Mouse (Mus musculus) liver, adult 2 months (tissue): ENCODE results near the gene Lin7a. TPM values are rescaled to one million over a fixed set of nuclear protein-coding genes. Genes with fewer than 3 reads are reported as not detected.

Experiments
- DNase-seq: peaks from one replicate; pipeline ENCODE4 v3.0.0-alpha.2; 2011; ENCODE audit warnings: low read depth, low spot score; ENCODE audit errors: extremely low read depth
- H3K27ac ChIP-seq: fragments of 200-500 bp; replicated peaks from 2 replicates; pipeline ENCODE4 v1.5.1; 2012; ENCODE audit warnings: low read depth, mild to moderate bottlenecking, control low read depth, inconsistent platforms, low read length; ENCODE audit not compliant: insufficient read depth
- H3K27me3 ChIP-seq: fragments of 200-500 bp; 2 replicates; pipeline ENCODE4 v1.6.1; 2012; ENCODE audit warnings: mild to moderate bottlenecking, moderate library complexity, low read length, inconsistent platforms; ENCODE audit not compliant: control insufficient read depth, insufficient read depth
- H3K36me3 ChIP-seq: fragments of 200-500 bp; 2 replicates; pipeline ENCODE4 v1.6.1; 2012; ENCODE audit warnings: low read length, inconsistent platforms; ENCODE audit not compliant: control insufficient read depth, insufficient read depth
- H3K4me1 ChIP-seq: fragments of 200-500 bp; 2 replicates; pipeline ENCODE4 v1.6.1; 2011; ENCODE audit warnings: low read length; ENCODE audit not compliant: control insufficient read depth, insufficient read depth
- H3K4me3 ChIP-seq: fragments of 200-500 bp; 2 replicates; pipeline ENCODE4 v1.5.1; 2011; ENCODE audit warnings: low read depth, mild to moderate bottlenecking, control low read depth, low read length, moderate library complexity; ENCODE audit not compliant: insufficient read depth
- H3K79me2 ChIP-seq: fragments of 200-500 bp; 2 replicates; pipeline ENCODE4 v1.6.1; 2012; ENCODE audit warnings: inconsistent platforms, mild to moderate bottlenecking, low read length, moderate library complexity; ENCODE audit not compliant: control insufficient read depth, insufficient read depth
- H3K9ac ChIP-seq: fragments of 200-500 bp; 2 replicates; pipeline ENCODE4 v1.6.1; 2012; ENCODE audit warnings: low read depth, mild to moderate bottlenecking, control low read depth, inconsistent platforms, low read length
- CTCF ChIP-seq: fragments of 200-500 bp; IDR thresholded peaks from 2 replicates; pipeline ENCODE4 v1.5.1; 2011; ENCODE audit warnings: low read depth, low read length, control low read depth
- POLR2A ChIP-seq: fragments of 200-500 bp; IDR thresholded peaks from 2 replicates; pipeline ENCODE4 v1.6.1; 2011; ENCODE audit warnings: low read length, control low read depth; ENCODE audit not compliant: insufficient read depth; ENCODE audit errors: extremely low read depth
- WGBS: fragments of 180-500 bp; shearing (Covaris S2); methylation state at CpG from one replicate; pipeline ENCODE4 v1.1.7; 2018; 5-methylcytosine and 5-hydroxymethylcytosine counted together
- polyA plus RNA-seq: library from polyadenylated mRNA; depleted of rRNA; stranded (reverse); fragments of >200 nt; gene quantifications from 2 replicates; pipeline ENCODE4 v1.2.3, GENCODE M21; 2012
- total RNA-seq: library from RNA; depleted of rRNA; stranded (reverse); fragments of >200 nt; gene quantifications from 2 replicates; pipeline ENCODE4 v1.2.3, GENCODE M21; 2014

The Lin7a gene
- total and polyA plus RNA-seq, 2 experiments = 3.4 to 28.2 TPM

DNA sequence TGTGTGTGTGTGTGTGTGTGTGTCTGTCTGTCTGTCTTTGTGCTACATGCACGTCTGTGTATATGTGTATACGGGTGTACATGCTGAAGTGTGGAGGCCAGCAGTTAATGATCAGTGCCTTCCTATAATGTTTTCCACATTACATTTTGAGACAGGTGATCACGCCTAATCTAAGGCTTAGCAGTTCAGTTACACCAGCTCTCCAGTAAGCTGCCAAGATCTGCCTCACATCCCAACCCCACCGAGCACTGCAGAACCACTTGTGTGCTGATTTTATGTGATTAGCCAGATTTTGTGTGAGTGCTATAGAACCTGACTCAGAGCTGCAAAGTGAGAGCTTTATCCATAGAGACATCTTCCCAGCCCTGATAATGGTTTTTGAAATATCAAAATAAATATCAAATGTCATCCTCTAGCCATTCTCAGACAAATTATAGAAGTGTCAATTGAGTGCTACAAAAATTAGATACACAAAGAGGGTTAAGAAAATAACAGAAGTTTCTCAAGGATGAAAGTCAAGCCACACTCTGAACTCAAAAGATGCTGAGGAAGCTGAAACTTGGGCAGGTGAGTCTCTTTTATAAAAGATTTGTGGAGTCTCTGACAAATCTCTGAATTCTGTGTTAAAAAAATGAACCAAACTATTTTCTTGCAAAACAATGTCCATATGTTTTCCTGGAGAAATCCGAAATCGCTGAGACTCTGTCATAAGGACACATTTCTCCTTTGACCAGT lies 46.7 kb upstream of the Lin7a start:
- DNase-seq = no peak
- no peaks in the 10 kb centered on the region for H3K4me1 ChIP-seq
- no peak overlapping the region for H3K4me3 ChIP-seq
- no peak overlapping the region for H3K27ac ChIP-seq
- WGBS = 90% methylated on average over 6 of the region's 6 CpGs
- no peaks in the 10 kb centered on the region for H3K36me3 ChIP-seq
- no peaks in the 10 kb centered on the region for H3K79me2 ChIP-seq
- TF ChIP-seq CTCF (no peak), POLR2A (no peak)
- no peak overlapping the region for H3K9ac ChIP-seq
- no peaks in the 10 kb centered on the region for H3K27me3 ChIP-seq

DNA sequence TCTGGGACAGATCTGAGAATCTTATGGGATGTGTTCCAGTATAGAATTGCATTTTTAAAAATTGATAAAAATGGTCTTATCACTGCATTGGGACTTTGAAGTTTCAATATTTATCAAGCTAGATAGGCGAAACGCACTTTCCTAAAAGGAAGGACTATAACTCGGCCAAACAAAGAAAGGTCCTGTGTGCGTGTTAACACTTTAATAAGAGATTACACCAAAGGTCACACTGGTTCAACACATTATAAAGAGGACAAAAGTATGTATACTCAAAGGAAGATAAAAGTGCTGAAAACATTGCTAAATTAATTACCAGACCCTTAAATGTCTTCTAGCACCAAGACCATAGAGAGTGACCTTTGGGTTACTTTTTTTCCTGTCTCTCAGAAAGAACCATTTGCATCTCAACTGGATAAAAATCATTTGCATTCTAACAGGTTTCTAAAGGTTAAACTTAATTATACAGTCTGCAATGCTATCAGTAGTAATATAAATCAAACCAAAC lies 46.1 kb upstream of the Lin7a start:
- WGBS = 81% methylated on average over 4 of the region's 4 CpGs
- H3K36me3 ChIP-seq = no peaks in the 10 kb centered on the region
- TF ChIP-seq POLR2A (no peak), CTCF (no peak)
- no peak overlapping the region for H3K4me3 ChIP-seq
- H3K27me3 ChIP-seq = no peaks in the 10 kb centered on the region
- no peak for DNase-seq
- no peak overlapping the region for H3K9ac ChIP-seq
- no peaks in the 10 kb centered on the region for H3K4me1 ChIP-seq
- no peaks in the 10 kb centered on the region for H3K79me2 ChIP-seq
- H3K27ac ChIP-seq = no peak overlapping the region

DNA sequence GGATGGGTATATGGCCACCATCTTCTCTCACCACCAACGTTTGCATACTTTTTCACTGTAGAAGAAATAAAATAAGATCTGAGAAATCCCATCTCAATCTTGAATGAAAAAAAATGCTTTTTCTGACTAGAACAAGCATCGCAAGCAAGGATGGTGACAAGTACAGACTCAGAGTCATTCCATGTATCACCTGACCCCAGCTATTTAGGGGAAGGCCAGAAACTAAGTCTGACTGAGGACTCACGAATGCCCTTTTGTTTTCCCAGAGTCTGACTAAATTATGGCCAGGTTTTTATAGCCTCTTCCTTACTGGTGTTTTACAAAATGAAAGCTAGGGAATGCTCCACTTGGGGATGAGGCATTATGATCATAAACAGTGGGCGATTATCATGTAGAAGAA lies 45.6 kb upstream of the Lin7a start:
- WGBS = 88% methylated on average over 4 of the region's 4 CpGs
- H3K27ac ChIP-seq = no peak overlapping the region
- TF ChIP-seq POLR2A (no peak), CTCF (no peak)
- H3K4me3 ChIP-seq = no peak overlapping the region
- H3K9ac ChIP-seq = no peak overlapping the region
- H3K4me1 ChIP-seq = no peaks in the 10 kb centered on the region
- no peak for DNase-seq
- no peaks in the 10 kb centered on the region for H3K27me3 ChIP-seq
- H3K36me3 ChIP-seq = no peaks in the 10 kb centered on the region
- no peaks in the 10 kb centered on the region for H3K79me2 ChIP-seq

DNA sequence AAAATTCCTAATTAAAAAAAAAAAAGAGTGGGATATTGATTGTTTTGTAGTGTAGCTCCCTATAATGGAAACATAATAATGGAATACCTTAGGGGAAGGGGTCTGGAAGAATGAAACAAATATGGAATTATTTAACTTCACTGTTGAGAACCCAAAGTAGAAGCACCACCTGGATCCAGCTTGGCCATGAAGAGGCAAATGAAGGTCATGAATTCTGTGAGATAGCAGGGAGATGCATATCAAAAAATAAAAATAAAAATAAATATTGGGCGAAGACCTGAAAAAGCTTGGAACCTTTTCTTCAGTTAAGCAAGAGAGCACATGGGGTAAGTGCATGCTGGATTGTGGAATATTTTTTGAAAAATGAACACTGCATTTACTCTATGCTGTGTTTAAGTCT lies 43.6 kb upstream of the Lin7a start:
- Histone ChIP-seq H3K4me1 (no peaks in the 10 kb centered on the region), H3K4me3 (no peak overlapping the region), H3K27ac (no peak overlapping the region), H3K27me3 (no peaks in the 10 kb centered on the region), H3K36me3 (no peaks in the 10 kb centered on the region), H3K9ac (no peak overlapping the region), H3K79me2 (no peaks in the 10 kb centered on the region)
- 98% methylated on average over 1 of the region's 1 CpGs for WGBS
- no peak for DNase-seq
- TF ChIP-seq POLR2A (no peak), CTCF (no peak)

DNA sequence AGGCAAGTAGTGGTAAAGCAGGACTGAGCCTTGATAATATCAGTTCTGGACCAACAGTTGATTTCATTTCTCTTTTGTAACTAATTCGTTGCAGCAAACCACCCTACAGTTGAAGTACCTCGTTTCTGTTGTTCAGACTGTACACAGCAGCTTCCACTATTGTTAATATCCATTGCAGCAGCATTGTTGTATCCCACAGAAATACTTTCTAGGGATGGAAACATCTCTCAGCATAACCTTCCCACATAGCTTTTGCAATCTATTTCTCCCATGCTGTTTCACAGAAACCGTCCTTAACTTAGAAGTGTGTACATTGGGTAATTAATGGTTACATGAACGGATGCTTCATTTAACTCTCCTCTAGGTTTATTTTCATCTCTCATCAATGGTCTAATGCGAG lies 42.7 kb upstream of the Lin7a start:
- WGBS = 80% methylated on average over 5 of the region's 5 CpGs
- TF ChIP-seq CTCF (no peak), POLR2A (no peak)
- no peak for DNase-seq
- H3K79me2 ChIP-seq = no peaks in the 10 kb centered on the region
- no peak overlapping the region for H3K4me3 ChIP-seq
- H3K4me1 ChIP-seq = no peaks in the 10 kb centered on the region
- H3K27ac ChIP-seq = no peak overlapping the region
- H3K36me3 ChIP-seq = no peaks in the 10 kb centered on the region
- H3K27me3 ChIP-seq = no peaks in the 10 kb centered on the region
- H3K9ac ChIP-seq = no peak overlapping the region

DNA sequence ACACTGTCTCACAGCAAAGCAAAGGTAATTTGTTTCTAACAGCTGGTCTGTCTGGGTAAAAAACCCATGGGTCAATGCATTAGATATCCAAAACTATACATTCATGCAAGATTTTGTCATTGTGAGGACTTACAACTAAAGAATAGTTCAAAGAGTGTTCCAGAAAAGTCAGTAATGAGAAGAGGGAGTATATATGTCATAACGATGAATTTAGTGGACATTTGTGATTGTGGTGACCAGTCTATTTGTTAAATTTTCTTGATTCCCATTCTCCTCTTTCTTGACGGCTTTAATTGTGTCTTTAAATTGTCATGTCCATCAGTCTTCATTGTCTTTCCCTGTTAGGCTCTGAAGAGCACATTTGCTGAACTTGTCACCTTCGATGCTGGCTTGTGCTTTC lies 42.1 kb upstream of the Lin7a start:
- H3K36me3 ChIP-seq = no peaks in the 10 kb centered on the region
- TF ChIP-seq CTCF (no peak), POLR2A (no peak)
- H3K9ac ChIP-seq = no peak overlapping the region
- H3K27ac ChIP-seq = no peak overlapping the region
- WGBS = 80% methylated on average over 3 of the region's 3 CpGs
- no peaks in the 10 kb centered on the region for H3K4me1 ChIP-seq
- H3K4me3 ChIP-seq = no peak overlapping the region
- no peak for DNase-seq
- no peaks in the 10 kb centered on the region for H3K27me3 ChIP-seq
- no peaks in the 10 kb centered on the region for H3K79me2 ChIP-seq
